Mouse (Mus musculus) megakaryocyte, embryonic 14.5 days (primary cell): Measurements from ENCODE around the gene Ttc24.

Experiments used
- FLI1 ChIP-seq: IDR thresholded peaks from 2 replicates; pipeline ENCODE4 v1.6.1; 2012; ENCODE audit warnings: low read length, inconsistent platforms, mixed read lengths
- GATA1 ChIP-seq: IDR thresholded peaks from 3 replicates; pipeline ENCODE4 v1.6.1; 2012; ENCODE audit warnings: mixed read lengths, low read length, inconsistent platforms, borderline replicate concordance

GRCm38 (mm10) chr3:88102611-88103010, 24.5 kb upstream of the Ttc24 start:
- no peak for TF ChIP-seq GATA1
- no peak for TF ChIP-seq FLI1
